Mouse (Mus musculus) central nervous system, embryonic 18 days (tissue): Measurements from ENCODE around the gene Arg1. TPM values are rescaled to one million over a fixed set of nuclear protein-coding genes. Genes with fewer than 3 reads are reported as not detected.

Source experiments
- polyA plus RNA-seq: library from polyadenylated mRNA; depleted of rRNA; stranded (reverse); fragments of >200 nt; gene quantifications from 2 replicates; pipeline ENCODE4 v1.2.3, GENCODE M21; 2012; rRNA removed

Arg1 gene
- polyA plus RNA-seq: 0.66 and 1.7 TPM in 2 replicates

GRCm38 (mm10) chr10:24926962-24927720 lies at the start of gene Arg1:
Arg1 (minus strand) TSS chr10:24927484.

DNA sequence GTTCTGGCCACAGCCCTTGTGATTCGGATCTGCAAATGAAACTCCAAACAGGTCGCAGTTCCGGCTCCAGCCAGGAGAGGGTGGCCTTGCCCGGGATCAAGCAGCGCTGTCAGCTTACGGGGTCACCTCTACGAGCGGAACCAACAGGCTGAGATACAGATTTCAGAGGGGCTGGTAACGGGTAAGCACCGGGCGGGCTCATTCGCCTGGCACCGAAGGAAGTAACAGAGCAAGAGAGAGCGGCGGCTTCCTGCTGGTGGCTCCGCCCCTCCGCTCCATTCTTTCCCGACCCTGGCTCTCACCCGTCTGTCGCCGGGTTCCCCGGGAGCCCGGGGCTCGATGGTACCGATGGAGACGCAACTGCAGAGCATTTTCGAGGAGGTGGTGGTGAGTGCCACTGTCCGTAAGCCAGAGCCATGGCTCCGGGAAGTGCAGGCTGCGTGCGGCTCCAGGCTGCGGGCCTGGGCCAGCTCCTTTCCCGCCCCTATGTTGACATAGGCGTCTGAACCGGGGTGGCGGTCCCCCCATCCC lies 57.5 kb downstream of the Arg1 start, which contains the start of gene Med23:
Med23 (plus strand) TSS at position 227 of the 531 bp plus-strand sequence.

Other genes with a start within 250 kb of the Arg1 start
- gene Enpp1, start 215.3 kb downstream of the Arg1 start, polyA plus RNA-seq: 1.8 and 1.9 TPM in 2 replicates
- 1.8 and 2.1 TPM in 2 replicates for gene Enpp3, start 84.7 kb downstream of the Arg1 start, polyA plus RNA-seq
- gene Med23, start 57.5 kb downstream of the Arg1 start, polyA plus RNA-seq: 46.4 and 47.0 TPM in 2 replicates